Mouse (Mus musculus): ENCODE measurements around the gene Gm11437.

Gm11437 gene

GRCm38 (mm10) chr11:84167046-84167526 lies at the start of gene Gm11437:
TSS of gene Gm11437 (minus strand) at chr11:84167476.
- no peak for DNase-seq (ENCODE audit: low spot score in 2 of 2)

- DNase-seq (ENCODE audit: low spot score in 2 of 2), result no peak
Observed at GRCm38 (mm10) chr11:84210876-84211275, 43.6 kb upstream of the Gm11437 start.

GRCm38 (mm10) chr11:84205776-84206175 lies 38.5 kb upstream of the Gm11437 start:
- DNase-seq (ENCODE audit: low spot score in 2 of 2), result no peak

- no peak for DNase-seq (ENCODE audit: low spot score in 2 of 2)
Observed at GRCm38 (mm10) chr11:84197607-84198402, 30.5 kb upstream of the Gm11437 start.

- DNase-seq (ENCODE audit: low spot score in 2 of 2), result no peak
Observed at GRCm38 (mm10) chr11:84194751-84195150, 27.5 kb upstream of the Gm11437 start.

GRCm38 (mm10) chr11:84193249-84193648 lies 26.0 kb upstream of the Gm11437 start:
- DNase-seq (ENCODE audit: low spot score in 2 of 2), result no peak

GRCm38 (mm10) chr11:84190581-84191233 lies 23.4 kb upstream of the Gm11437 start:
- no peak for DNase-seq (ENCODE audit: low spot score in 2 of 2)

- no peak for DNase-seq (ENCODE audit: low spot score in 2 of 2)
Observed at GRCm38 (mm10) chr11:84188530-84188929, 21.3 kb upstream of the Gm11437 start.

GRCm38 (mm10) chr11:84181286-84181685 lies 14.0 kb upstream of the Gm11437 start:
- DNase-seq (ENCODE audit: low spot score in 2 of 2), result no peak

- peak; percentile 64 to 69 for DNase-seq (ENCODE audit: low spot score in 2 of 2)
Observed at GRCm38 (mm10) chr11:84179954-84180598, 12.8 kb upstream of the Gm11437 start.

- peak; percentile 95 to 96 for DNase-seq (ENCODE audit: low spot score in 2 of 2)
Observed at GRCm38 (mm10) chr11:84179226-84179953, 12.1 kb upstream of the Gm11437 start.

GRCm38 (mm10) chr11:84178571-84178970 lies 11.3 kb upstream of the Gm11437 start:
- no peak for DNase-seq (ENCODE audit: low spot score in 2 of 2)

GRCm38 (mm10) chr11:84172539-84173435 lies 5.5 kb upstream of the Gm11437 start:
- DNase-seq (ENCODE audit: low spot score in 2 of 2), result no peak

GRCm38 (mm10) chr11:84168701-84169288 lies 1.5 kb upstream of the Gm11437 start:
- no peak for DNase-seq (ENCODE audit: low spot score in 2 of 2)

GRCm38 (mm10) chr11:84164561-84164960 lies 2.7 kb downstream of the Gm11437 start:
- DNase-seq (ENCODE audit: low spot score in 2 of 2), result no peak

GRCm38 (mm10) chr11:84164123-84164522 lies 3.2 kb downstream of the Gm11437 start:
- DNase-seq (ENCODE audit: low spot score in 2 of 2), result no peak

- DNase-seq (ENCODE audit: low spot score in 2 of 2), result no peak
Observed at GRCm38 (mm10) chr11:84156535-84157262, 10.6 kb downstream of the Gm11437 start.

GRCm38 (mm10) chr11:84150884-84151283 lies 16.4 kb downstream of the Gm11437 start:
- DNase-seq (ENCODE audit: low spot score in 2 of 2), result no peak

- no peak for DNase-seq (ENCODE audit: low spot score in 2 of 2)
Observed at GRCm38 (mm10) chr11:84146081-84146480, 21.2 kb downstream of the Gm11437 start.
